Mouse (Mus musculus) adrenal gland, postnatal 4 days (tissue): Measurements from ENCODE around the gene C2cd4d. TPM values are rescaled to one million over a fixed set of nuclear protein-coding genes. Genes with fewer than 3 reads are reported as not detected.

Source experiments
- DNase-seq, 2 experiments: peaks; one replicate each; pipeline ENCODE4 v3.0.0; 2021 to 2022; ENCODE audit warnings: low spot score in 2 of 2, mixed read lengths in 2 of 2
- long read RNA-seq, 2 experiments: library from polyadenylated mRNA; stranded (forward); transcript quantifications; one replicate each; pipeline ENCODE4 v2.0.0; 2021
- total RNA-seq, 2 experiments: library from RNA; stranded (reverse); gene quantifications; 2 replicates each; pipeline ENCODE4 v1.2.3; 2021

Gene C2cd4d
- total RNA-seq, result under 1 TPM; 0.62 to 0.67 TPM
- long read RNA-seq, experiment 1, partial matches to known transcripts, result 3 of 3 reads
- long read RNA-seq, experiment 1, other reads (novel, unspliced or antisense), result 0 of 3 reads
- long read RNA-seq, experiment 2, result 0 reads

DNA sequence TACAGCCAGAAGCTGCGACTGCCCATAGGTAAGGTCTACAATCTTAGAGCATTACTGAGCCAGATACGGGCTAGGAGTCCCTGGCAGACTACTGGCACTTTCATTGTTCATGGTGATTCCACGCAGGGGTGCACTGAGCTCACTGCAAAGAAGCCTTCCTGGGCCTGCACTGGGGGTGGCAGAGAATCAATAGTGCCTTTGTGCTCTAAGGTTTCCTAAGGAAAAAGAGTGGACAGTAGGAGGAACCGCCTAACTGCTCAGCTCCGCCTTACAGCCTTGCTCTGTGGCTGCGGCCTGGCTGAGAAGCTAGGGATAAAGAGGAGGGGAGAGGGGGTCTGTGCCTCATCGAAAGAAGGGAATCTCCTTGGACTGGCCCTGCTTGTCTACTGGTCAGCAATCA, at the start of gene C2cd4d:
Gene C2cd4d (plus strand): TSS at position 301 of the 400 bp plus-strand sequence.
- no peak for DNase-seq

DNA sequence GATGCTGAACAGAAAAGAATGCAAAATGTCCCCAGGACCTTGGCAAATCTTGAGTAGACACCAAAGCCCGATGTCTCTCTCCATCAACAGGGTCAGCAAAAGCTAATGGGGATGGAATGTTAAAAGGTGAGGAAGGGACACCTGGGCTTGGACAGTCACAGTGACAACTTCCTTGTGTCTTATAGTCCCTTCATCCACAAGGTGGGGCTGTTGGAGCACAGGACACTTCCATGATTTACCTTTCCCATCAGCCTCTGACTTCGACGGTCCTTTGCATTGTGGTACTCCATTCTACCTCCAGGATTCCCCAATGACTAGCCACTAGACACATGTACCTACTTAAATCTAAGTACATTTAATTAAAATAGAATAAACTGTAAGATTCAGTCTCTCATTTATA, 33.6 kb upstream of the C2cd4d start:
- no peak for DNase-seq

DNA sequence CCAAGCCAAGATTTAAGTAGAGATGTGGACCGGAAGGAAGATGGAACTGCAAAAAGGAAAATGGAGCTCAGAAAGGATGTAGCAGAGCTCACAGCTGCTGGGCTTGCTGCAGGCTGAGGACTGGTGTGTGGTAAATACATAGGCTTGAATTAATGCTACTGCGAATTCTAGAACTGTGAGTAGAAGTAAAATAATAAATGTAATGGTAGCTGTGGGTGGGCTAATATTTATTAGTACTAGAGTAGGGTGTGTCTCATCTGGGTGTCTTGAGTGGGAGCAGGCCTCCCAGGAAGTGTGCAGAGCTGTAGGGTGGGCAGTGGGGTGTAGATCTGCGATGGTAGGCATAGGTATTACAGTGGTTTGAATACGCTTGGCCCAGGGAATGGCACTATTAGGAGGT, 27.8 kb upstream of the C2cd4d start:
- DNase-seq, result no peak

DNA sequence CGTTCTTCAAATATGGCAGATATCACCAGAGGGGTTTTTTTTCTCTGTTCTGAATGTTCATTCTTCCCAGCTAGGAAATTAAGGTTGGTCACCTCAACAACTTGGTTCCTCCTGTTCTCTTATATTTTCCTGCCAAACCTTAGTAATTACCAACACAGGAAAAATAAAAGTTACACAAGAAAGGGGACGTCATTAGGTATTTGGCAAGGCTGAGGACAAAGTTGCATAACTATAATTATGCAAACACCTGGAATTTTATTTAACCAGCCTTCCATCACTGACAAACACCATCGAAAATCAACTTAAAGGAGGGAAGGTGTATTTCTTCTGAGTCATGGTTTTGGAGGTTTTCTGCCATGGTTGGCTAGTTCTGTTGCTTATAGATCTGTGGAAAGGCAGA, 23.7 kb upstream of the C2cd4d start:
- DNase-seq, result no peak

DNA sequence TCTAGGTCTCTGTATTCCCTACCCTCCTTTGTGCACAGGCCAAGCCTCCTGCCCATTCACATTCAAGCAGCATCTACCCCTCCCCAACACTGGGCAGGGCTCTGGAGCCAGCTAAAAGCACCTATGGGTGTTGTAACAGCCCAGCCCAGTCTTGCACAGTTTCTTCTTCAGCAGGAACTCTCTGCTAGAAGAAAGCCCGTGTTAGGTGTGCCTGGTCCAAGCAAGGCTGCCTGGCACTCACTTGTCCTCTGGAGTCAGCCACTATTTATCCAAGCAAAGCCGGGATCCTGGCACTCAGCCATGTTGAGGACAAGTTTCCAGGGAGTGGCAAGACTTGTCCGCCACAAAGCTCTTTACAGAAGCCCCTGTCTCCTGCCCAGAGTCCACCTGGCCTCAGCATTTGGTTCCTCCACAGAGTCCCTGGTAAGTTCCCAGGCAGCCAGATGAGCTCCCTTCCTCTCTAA, 20.2 kb upstream of the C2cd4d start, which contains the start of gene Them5:
Gene Them5 (plus strand): TSS at position 141 of the 464 bp plus-strand sequence.
- no peak for DNase-seq

DNA sequence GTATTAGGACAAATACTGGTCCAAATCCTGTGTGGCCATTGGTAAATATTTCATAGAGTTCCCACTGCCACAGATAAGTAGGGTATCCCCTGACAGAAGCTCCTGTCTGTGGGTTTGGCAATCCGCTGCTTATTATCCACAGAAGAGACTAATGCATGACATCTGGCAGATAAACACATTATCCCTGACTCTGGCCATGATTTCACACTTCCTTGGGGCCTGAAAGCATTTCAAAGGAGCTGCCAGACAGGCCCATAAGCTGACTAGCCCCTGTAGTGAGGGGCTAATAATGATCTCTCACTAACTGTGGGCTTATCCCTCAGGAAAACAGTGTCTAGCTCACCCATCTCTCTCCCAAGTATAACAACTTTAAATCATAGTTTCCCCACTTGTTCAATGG, 19.7 kb upstream of the C2cd4d start:
- DNase-seq, result no peak

DNA sequence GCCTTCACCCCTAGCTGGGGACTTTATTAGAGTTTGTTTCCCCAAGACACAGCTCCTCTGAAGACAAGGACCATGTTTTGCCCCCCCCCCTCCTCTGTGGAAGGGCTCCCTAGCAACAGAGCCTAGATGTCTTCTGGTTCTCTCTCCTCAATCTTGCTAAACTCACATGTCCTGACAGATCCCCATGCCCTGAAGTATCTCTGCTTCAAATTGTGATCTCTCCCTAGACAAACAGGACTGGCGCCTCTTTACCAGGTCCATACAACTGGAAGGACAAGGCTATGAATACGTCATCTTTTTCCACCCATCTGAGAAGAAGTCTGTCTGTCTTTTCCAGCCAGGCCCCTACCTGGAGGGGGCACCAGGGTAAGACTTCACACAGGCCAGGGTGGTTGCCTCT, 18.1 kb upstream of the C2cd4d start:
- no peak for DNase-seq

DNA sequence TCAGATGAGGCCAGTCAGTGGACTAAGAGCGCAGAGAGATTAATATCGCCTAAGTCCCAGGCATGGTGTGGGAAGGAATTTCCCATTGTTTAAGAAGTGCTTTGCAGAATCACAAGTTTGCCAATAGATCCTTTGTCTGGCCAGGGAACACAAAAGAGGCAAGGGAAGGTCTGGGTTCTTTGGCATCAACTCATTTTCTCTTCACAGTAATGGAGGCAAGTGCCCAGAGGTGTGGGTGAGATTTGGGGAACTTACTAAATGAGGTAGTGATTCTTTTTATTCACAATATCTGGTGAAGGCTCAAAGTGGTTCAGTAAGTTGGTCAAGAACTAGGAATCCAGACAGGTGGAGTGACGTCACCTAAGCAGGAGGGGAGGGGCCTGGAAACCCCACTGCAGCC, 17.3 kb upstream of the C2cd4d start:
- DNase-seq, result no peak

DNA sequence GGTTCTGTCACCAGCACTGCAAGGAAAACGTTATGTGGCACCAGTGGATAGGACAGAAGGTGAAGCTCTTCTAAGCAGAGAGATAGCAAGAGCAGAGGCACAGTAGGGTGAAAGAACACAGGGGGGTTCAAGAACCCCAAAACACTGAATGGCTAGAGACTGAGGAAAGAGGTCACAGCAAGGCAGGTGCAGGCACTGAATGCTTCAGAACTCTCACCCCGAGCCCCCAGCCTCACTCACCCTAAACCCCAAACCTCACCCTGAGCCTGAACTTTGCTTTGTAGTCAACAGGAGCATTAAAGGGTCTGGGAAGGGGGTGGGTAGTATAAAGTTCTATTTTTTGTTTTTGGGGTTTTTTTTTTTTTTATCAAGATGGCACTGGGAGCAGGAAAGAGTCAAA, 14.1 kb upstream of the C2cd4d start:
- no peak for DNase-seq

DNA sequence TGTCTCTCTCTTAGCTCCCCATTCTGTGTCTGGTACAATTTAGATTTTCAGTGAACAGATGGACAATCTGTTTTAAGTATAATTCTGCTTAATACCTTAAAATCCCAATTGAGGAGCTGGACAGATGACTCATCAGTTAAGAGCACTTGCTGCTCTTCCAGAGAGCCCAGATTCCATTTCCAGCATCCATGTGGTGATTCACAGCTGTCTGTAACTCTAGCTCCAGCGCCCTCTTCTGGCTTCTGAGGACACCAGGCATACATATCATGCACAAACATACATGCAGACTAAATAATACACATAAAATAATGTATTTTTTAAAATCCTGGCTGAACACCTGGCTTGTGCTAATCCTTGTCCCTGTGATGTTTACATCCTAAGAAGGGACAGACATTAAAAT, 1.4 kb upstream of the C2cd4d start:
- DNase-seq, result no peak

DNA sequence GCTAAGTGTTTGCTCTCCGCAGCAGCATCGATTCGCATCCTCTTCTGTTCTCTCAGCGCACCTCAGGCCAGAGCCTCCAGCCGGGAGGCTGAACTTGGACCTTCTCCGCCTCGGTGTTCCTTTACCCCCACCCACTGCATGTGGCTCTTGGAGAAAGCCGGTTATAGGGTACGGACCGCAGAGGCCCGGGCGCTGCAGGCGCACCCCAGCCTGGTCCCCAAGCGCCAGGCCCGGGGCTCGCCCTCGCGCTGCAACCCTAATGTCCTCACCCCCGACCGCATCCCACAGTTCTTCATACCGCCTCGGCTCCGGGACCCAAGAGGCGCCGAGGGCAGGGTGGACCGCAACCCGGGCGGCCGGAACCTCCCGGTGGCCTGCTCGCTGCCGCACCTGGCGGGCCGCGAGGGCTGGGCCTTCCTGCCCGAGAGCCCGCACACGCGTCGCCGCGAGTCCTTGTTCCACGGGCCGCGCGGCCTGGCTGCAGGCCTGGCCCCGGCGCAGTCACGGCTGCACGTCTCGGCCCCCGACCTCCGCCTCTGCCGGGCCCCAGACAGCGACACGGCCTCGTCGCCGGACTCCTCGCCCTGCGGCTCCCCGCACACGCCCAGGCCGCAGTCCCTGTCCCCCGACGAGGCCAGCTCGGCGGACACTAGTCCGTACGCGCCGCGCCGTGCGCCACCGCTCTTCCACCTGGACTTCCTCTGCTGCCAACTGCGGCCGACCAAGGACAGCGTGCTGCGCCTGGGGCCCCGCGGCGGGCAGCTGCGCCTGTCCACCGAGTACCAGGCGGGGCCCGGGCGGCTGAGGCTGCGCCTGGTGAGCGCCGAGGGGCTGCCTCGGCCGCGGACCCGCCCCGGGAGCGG, 1.3 kb downstream of the C2cd4d start:
- DNase-seq, result peak; percentile 24 to 45

DNA sequence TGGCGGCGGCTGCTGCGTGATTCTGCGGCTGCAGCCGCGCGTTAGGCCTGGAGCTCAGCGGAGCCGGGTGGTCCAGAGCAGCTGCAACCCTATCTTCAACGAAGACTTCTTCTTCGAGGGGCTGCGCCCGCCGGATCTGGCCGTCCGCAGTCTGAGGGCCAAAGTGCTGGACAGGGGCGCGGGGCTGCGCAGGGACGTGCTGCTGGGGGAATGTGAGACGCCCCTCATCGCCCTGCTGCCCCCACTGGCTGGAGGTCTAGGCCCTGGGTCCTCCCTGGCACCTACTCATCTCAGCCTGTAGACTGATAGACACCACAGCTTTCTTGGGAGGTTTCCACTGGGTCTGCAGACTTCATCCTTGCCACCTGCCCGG, 1.9 kb downstream of the C2cd4d start:
- no peak for DNase-seq

DNA sequence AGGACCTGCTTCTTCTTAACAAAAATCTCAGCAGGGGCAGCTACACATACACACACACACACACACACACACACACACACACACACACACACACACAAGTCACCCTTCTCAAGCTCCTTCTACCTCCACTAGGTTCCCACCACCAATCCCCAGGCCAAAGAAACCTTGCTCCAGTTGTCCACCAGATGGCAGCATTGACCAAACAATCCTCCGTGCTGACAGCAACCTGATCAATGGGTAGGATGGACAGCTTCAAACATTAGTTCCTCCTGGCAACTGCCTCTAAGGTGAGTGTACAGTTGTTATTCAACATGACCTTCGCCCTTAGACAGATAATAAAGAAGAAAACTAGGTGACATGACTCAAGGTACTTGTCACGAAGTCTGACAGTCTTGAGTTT, 4.5 kb downstream of the C2cd4d start:
- DNase-seq, result peak; percentile 43 to 61

DNA sequence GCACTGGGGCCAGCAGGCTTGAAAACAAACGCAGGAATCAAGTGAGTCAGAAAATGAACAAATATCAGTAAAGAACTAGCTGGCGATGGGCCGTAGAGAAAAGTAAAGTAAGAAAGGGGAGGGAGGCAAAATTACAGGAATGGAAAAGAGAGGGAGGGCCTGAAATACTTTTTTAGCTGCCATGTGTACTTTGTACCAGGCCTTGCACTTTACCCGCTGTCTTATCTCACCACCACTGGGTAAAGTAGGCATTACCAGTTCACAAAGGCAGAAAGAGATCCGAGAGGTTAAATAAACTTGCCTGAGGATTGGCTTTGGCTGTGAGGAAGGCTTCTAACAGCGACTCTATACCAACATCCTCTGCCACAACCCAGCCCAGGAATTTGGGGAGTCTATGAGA, 5.3 kb downstream of the C2cd4d start:
- DNase-seq, result no peak

DNA sequence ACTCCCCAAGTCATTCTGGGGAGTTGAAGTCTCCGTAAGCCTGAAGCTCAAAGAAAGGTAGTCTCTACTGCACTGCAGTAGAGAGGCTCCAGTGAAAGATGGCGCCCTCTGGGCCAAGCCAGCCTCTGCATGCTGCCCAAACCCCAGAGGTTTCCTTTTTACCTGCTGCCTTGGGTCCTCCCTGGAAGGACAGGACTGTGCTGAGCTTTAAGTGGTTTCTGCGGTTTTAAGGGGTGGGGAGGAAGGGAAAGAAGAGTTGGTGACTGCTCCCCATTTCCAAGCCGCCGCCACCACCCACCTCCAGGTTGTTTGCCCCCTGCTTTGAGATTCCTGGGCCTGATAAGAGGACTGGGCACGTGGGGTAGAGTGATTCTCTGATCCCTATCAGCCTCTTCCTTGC, 6.4 kb downstream of the C2cd4d start:
- DNase-seq, result no peak

DNA sequence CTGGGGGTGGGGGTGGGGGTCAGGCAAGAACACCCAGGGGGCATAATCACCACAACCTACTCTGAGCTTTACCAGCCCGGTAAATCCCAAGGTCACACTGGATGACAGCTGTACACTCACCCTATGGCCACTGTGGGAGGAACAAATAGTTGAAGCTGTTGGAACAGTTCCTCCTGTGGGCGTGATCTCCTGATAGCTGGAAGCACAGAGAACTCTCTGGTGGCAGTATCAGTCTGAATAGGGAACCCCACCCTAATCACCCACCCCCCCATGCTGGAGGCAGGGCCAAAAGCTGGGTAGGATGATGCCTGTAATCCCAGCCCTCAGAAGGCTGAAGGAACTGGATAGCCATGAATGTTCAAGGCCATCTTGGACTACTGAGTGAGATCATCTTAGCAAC, 7.5 kb downstream of the C2cd4d start:
- no peak for DNase-seq

DNA sequence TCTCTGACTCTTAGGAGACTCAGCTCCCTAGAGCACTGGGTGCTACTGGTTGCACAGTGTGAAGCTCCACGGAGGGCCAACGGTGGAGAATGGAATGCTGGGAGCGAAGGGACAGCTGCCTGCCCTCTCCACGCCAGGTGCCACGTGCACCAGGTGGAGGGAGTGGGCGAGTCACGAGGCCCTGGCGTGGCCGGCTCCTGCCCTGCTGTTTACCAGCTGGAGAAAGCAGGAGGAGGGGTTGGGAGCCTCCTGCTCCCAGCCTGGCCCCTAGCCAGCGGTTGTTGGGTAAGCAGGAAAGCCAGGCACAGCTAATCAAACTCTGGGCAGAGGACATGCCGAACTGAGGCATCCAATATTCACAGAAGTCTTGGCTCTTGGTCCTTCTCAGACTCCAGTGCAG, 9.4 kb downstream of the C2cd4d start:
- peak; percentile 49 to 66 for DNase-seq

DNA sequence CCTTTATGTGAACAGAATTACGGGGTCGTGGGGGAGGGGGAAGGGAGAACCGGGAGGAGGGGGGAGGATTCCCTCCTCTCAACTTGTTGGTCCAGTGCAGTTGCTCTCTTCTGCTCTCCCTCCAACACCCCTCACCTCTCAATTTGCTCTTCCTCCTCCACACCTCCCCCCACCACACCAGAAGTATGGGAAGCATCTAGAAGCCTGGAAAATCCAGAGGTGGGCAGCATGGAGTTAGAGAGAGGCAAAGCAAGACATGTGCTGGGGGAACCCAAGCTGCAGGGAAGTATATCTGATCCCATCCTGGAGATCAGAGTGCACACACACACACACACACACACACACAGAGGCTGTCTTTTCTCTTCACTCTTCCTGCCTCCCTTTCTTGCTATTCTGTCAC, 9.8 kb downstream of the C2cd4d start:
- DNase-seq, result no peak

DNA sequence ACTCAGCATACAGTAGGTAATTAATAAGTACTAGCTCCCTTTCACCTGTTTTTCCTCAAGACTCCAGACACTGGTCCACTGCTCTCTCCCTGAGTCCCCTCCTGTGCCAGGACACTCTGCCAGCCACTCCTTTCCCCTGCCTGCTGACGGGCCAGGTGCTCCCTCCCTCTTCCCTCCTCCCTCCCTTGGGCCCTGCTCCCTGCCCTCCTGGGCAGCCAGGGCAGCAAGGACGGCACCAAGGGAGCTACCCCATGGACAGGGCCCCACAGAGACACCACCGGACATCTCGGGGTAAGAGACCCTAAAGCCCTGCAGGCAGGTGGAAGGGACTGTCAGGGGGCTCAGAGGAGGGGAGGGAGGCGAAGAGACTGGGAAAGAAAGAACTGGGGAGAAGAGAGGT, 10.4 kb downstream of the C2cd4d start, which contains the start of gene Rorc:
Gene Rorc (plus strand): TSS at position 154 of the 400 bp plus-strand sequence.
- DNase-seq, result no peak

DNA sequence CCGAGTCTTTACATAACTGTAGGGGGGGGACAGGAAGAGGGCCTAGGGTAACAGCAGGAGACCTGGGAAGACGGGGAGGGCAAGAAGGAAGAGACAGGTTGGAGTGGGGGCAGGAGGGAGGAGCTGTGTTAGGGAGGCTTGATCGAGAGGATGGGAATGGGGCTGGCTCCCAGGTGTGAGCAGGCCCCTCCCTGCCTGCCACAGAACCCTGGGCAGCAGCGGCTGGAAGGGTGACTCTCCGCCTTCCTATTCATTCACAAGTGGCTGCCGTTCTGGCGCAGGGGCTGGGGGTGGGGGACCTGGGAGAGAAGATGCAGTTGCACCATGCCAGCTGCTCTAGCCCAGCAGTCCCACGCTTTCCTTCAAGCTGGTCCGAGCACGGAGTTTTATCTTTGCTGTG, 10.9 kb downstream of the C2cd4d start:
- DNase-seq, result no peak

DNA sequence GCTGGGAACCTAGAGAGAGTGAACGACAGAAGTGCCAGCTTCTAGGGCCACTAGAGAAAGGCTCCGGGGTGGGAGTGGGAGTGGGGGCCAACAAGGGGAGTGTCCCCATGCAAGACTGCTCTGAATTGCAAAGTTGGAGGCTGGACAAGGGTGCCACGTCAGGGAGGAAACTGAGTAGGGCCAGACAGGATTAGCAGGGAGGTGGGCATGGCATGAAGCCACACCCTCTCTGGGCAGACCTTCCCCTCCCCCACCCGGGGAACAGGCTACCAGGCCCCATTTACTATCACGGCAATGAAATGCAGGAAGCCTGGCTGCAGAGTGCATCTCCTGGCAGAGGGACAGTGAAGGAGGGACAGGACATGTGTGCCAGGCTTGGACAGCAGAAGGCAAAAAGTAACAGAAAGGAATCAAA, 11.4 kb downstream of the C2cd4d start:
- DNase-seq, result no peak

DNA sequence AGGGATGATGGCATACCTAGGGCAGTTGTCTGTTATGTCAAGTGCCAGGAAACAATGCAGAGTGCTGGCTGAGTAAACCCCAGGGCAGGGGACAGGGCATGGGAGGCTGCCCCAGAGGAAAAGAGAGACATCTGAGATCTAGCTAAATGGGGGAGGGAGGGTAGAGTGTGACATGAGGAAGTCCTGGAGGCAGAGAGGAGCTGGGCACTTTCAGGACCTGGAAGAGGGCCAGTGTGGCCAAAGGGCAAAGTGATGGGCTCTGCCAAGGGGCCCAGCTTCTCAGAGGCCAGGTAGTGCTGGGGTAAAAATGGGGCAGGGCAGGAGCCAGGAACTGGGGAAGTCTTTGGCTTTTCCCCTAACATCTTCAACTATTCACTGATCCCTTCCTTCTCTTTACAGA, 12.4 kb downstream of the C2cd4d start:
- no peak for DNase-seq

DNA sequence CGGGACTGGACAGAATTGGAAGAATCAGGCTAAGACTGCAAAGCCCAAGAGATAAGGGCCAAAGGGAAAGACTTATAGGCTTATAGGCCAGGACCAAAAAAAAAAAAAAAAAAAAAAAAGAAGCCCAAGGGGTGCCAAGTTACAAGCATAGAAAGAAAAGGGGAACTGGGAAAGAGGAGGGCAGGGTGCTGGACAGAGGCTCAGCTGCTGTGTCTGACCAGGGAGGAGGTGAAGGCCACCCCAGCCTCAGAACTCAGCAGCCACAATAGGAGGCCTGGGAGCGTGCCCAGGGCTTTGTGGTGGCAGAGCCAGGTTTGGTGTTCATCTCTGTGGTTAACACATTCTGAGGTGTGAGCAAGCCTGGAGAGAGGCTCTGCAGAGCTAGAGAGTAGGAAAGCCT, 12.9 kb downstream of the C2cd4d start:
- DNase-seq, result no peak
